Mouse (Mus musculus): ENCODE measurements around the gene Lamb1. TPM values are rescaled to one million over a fixed set of nuclear protein-coding genes. Genes with fewer than 3 reads are reported as not detected.

Lamb1 gene
- polyA plus RNA-seq, 1 experiment from 2014 or later, result 21.5 TPM

DNA sequence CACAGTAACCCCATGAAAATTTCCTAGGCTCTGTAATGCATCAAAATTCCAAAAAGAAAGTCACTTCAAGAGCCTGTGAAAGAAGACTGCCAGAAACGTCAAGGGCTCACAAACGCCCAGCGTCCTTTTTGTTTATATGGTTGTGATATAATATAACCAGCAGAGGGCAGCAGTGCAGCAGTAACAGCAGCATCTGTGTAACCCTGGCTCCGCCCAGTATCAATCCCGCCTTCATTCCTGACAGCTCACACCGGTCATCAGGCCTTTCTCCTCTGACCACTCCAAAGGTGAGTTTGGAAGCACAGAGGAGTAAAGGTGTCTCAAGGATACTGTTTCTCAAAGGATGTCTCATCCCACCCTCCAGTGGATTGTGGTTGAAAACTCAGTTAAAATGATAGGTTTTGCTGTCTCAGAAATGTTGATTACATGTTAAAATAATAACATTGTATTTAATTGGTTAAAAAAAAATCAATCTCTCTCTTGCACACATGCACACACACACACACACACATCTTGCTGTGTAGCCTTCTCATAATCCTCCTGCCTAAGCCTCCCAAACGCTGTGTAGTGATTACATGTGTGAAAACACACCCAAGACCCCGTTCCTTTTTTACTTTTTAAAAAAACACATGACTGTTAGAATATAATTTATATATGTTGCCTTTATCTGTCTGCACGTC is 109.7 kb downstream of the Lamb1 start:
- Histone ChIP-seq H3K9ac (replicated peaks; ENCODE audit: low read depth, low read length) (no peak overlapping the region), H3K4me1 (replicated peaks; ENCODE audit: control insufficient read depth, insufficient read depth, low read length) (peaks cover 7% of the 10 kb centered on the region), H3K4me2 (ENCODE audit: low read length) (peak overlapping the region; percentile 31; the same call in 1 of the 2 replicates), H3K27me3 (replicated peaks; ENCODE audit: control insufficient read depth, insufficient read depth, low read length) (no peaks in the 10 kb centered on the region), H3K27ac (ENCODE audit: low read length) (no peak overlapping the region), H3K36me3 (ENCODE audit: control insufficient read depth, insufficient read depth) (no peaks in the 10 kb centered on the region), H3K4me3 (replicated peaks; ENCODE audit: low read length) (no peak overlapping the region), H3K9me3 (ENCODE audit: control insufficient read depth, low read length) (no peaks in the 10 kb centered on the region)
- ATAC-seq, result peak; percentile 79
- WGBS, result 33% methylated on average over 9 of the region's 9 CpGs

DNA sequence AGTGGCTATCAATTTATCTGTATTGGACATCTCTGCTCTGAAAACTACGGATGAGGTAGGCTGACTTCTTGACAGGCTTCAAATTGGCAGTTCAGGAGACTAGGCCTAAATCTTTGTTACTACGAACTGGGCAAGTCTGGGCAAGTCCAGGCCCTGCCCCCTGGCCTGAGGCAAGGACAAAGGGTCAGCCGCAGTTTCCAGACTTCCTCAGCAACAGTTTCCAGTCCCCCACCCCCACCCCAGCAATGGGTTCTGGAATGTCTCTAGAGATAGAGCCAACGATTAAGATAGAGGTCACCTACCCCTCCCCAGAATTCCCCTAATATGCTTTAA is 110.2 kb downstream of the Lamb1 start:
- H3K9ac ChIP-seq (replicated peaks; ENCODE audit: low read depth, low read length), result no peak overlapping the region
- no peak for ATAC-seq
- peaks cover 9% of the 10 kb centered on the region for H3K4me1 ChIP-seq (replicated peaks; ENCODE audit: control insufficient read depth, insufficient read depth, low read length)
- no peak overlapping the region for H3K4me2 ChIP-seq (ENCODE audit: low read length)
- no peaks in the 10 kb centered on the region for H3K9me3 ChIP-seq (ENCODE audit: control insufficient read depth, low read length)
- no peaks in the 10 kb centered on the region for H3K27me3 ChIP-seq (replicated peaks; ENCODE audit: control insufficient read depth, insufficient read depth, low read length)
- H3K4me3 ChIP-seq (replicated peaks; ENCODE audit: low read length), result no peak overlapping the region
- no peaks in the 10 kb centered on the region for H3K36me3 ChIP-seq (ENCODE audit: control insufficient read depth, insufficient read depth)
- no peak overlapping the region for H3K27ac ChIP-seq (ENCODE audit: low read length)
- WGBS, result 73% methylated on average over 4 of the region's 4 CpGs

DNA sequence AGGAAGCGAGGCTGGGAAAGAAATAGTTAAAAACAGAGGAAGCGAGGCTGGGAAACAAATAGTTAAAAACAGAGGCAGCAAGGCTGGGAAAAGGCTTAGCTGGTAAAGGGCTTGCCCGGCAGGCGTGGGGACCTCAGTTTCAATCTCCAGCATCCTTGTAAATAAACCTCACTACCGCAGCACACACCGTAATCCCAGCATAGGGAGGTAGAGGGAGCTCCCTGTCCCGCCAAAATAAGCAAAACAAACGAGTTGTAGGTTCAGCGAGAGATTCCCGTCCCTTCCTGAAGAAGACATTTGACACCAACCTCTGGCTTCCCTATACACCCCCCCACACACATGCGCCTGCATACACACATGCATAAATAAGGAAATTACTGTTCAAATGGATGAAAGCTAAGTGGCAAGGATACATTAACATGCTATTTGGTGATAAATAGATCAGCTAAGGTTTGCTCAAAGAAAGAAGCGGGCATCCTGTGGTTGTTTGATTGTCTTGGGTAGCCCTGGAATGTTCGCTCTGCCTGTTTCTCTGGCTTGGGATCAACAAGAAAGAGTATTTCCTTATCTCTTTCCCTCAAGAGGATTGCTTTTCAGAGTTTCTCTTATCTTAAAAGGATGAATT is 111.4 kb downstream of the Lamb1 start:
- Histone ChIP-seq H3K9ac (replicated peaks; ENCODE audit: low read depth, low read length) (peak overlapping the region; percentile 55), H3K36me3 (ENCODE audit: control insufficient read depth, insufficient read depth) (no peaks in the 10 kb centered on the region), H3K27ac (ENCODE audit: low read length) (no peak overlapping the region), H3K9me3 (ENCODE audit: control insufficient read depth, low read length) (no peaks in the 10 kb centered on the region), H3K4me2 (ENCODE audit: low read length) (peak overlapping the region; percentile 64), H3K27me3 (replicated peaks; ENCODE audit: control insufficient read depth, insufficient read depth, low read length) (no peaks in the 10 kb centered on the region), H3K4me1 (replicated peaks; ENCODE audit: control insufficient read depth, insufficient read depth, low read length) (peaks cover 12% of the 10 kb centered on the region), H3K4me3 (replicated peaks; ENCODE audit: low read length) (peak overlapping the region; percentile 38)
- peak; percentile 47 for ATAC-seq
- WGBS, result 10% methylated on average over 13 of the region's 13 CpGs

DNA sequence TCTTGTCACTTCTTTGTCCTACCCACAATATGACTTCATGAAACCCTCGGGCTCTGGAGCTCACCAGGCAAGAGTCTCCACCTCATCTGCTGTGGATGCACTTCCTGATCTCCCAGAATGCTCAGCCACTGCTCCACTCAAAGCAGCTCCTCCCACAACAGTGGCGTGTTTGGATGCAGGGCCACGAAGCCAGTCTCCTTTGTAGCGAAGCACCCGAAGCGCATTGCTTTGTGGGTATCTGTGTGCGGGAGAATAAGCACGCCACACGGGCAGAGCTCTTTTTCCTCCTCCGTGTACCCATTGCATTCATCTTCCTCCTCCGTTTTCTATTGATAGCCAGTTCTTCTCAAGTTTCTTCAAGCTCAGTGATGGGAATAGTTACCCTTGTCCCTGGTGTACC is 112.2 kb downstream of the Lamb1 start:
- ATAC-seq, result 0 out of 2 replicates have a peak, but pooled peaks have one; percentile 27
- Histone ChIP-seq H3K9me3 (ENCODE audit: control insufficient read depth, low read length) (no peaks in the 10 kb centered on the region), H3K9ac (replicated peaks; ENCODE audit: low read depth, low read length) (no peak overlapping the region), H3K4me3 (replicated peaks; ENCODE audit: low read length) (no peak overlapping the region), H3K27me3 (replicated peaks; ENCODE audit: control insufficient read depth, insufficient read depth, low read length) (no peaks in the 10 kb centered on the region), H3K4me1 (replicated peaks; ENCODE audit: control insufficient read depth, insufficient read depth, low read length) (peaks cover 12% of the 10 kb centered on the region), H3K36me3 (ENCODE audit: control insufficient read depth, insufficient read depth) (no peaks in the 10 kb centered on the region), H3K27ac (ENCODE audit: low read length) (no peak overlapping the region), H3K4me2 (ENCODE audit: low read length) (no peak overlapping the region)
- 81% methylated on average over 11 of the region's 11 CpGs for WGBS

Other genes starting within 250 kb of the Lamb1 start
- gene Fam110c, start 191.4 kb upstream of the Lamb1 start, polyA plus RNA-seq (2015; fragmentation: Nextera tagmentation; extraction: Ambion mirVana), result 0.06 and 0.07 TPM in 2 replicates
- not detected in 2 replicates for gene Gm6993, start 24.5 kb upstream of the Lamb1 start, polyA plus RNA-seq (2015; fragmentation: Nextera tagmentation; extraction: Ambion mirVana)
- 121 and 136 TPM in 2 replicates for gene Dld, start 86.2 kb downstream of the Lamb1 start, polyA plus RNA-seq (2015; fragmentation: Nextera tagmentation; extraction: Ambion mirVana)
- gene Slc26a3, start 125.6 kb downstream of the Lamb1 start, polyA plus RNA-seq (2015; fragmentation: Nextera tagmentation; extraction: Ambion mirVana), result 0.11 TPM in 1 of 2 replicates, not detected in the other
- gene Cbll1, start 234.4 kb downstream of the Lamb1 start, polyA plus RNA-seq (2015; fragmentation: Nextera tagmentation; extraction: Ambion mirVana), result 15.9 and 16.0 TPM in 2 replicates

All from forebrain, embryonic 16.5 days (tissue).